Mouse (Mus musculus) urinary bladder, postnatal 4 days (tissue): ENCODE measurements around the gene Agpat2.

Experiments used
- DNase-seq, 2 experiments: peaks; one replicate each; pipeline ENCODE4 v3.0.0; 2021 to 2022; ENCODE audit warnings: low spot score in 2 of 2

Agpat2 gene

GRCm38 (mm10) chr2:26626081-26626480 lies 21.9 kb upstream of the Agpat2 start:
- DNase-seq = no peak

GRCm38 (mm10) chr2:26625419-26625818 lies 21.2 kb upstream of the Agpat2 start:
- DNase-seq = no peak

DNA sequence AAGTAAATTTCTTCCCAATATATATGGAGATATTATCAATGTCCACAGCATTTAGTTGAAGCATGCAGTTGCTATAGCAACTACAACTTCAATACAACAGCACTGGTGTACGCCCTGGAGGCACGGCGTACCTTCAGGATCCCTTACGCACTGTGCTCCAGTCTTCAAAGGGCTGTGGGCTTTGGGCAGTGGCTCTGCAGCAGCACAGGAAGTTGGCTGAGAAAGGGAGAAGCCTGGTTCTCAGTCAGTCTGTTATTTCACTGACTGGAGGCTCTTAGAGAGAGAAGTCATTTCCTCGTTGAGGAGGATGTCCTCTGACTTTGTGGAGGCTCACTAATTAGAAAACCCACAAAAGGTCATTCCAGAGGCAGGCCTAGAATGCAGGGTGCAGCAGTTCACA lies 18.8 kb upstream of the Agpat2 start:
- no peak for DNase-seq

DNA sequence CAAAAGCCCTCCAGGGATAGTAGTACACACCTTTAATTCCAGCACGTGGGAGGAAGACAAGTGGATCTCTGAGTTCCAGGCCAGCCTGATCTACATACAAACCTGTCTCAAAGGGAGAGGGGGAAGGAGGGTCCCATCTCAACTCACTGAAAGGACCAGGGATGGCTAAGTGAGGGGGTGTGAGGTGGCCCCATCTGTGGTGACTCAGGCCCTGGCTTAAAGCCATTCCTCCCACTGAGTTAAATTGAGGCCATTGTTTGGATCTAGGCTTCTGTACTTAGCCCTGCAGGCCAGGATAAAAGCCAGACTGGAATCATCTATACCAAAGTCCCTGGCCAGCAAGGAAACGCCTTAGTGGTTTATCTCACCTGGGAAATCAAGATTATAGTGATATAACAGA lies 17.0 kb upstream of the Agpat2 start:
- no peak for DNase-seq

DNA sequence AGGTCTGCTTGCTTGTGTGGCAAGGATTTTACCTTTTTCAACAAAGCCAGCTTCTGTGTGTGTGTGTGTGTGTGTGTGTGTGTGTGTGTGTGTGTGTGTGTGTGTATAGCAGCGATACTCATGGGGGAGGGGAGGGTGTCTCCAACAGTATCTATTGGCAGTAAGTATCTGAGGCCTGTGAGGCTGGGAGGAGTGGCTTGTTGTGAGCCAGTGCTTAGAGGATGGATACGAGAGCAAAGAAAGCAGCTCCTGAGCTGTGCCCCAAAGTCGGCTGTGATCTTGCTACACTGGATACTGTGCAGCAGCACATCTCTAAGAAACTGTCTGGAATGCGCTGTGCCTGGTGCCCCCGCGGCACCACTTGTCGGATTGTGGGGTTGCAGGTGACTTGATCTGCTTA lies 13.7 kb upstream of the Agpat2 start:
- no peak for DNase-seq

GRCm38 (mm10) chr2:26617331-26617730 lies 13.1 kb upstream of the Agpat2 start:
- DNase-seq = no peak

GRCm38 (mm10) chr2:26615459-26616124 lies 11.4 kb upstream of the Agpat2 start:
- no peak for DNase-seq

GRCm38 (mm10) chr2:26614903-26615302 lies 10.7 kb upstream of the Agpat2 start:
- no peak for DNase-seq

DNA sequence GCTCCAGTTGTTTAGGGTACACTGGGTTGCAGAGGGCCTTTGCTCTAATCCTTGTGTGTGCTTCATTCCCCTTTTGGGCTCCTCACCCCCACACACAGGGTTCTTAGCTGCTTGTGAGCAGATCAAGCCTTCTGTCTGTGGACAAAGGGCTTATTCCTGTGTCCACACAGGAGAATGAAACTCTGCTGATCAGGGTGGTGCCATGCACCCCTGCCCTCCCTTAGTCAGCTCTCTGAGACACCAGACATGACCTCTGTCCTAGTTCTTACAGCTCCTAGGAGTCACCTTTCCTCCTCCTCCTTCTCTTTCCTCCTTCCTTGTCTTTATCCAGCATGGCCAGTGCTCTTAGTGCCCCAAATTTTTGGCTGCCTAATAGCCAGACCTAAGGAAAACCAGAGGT lies 7.7 kb upstream of the Agpat2 start:
- DNase-seq = no peak

GRCm38 (mm10) chr2:26611054-26611453 lies 6.8 kb upstream of the Agpat2 start:
- DNase-seq = no peak

DNA sequence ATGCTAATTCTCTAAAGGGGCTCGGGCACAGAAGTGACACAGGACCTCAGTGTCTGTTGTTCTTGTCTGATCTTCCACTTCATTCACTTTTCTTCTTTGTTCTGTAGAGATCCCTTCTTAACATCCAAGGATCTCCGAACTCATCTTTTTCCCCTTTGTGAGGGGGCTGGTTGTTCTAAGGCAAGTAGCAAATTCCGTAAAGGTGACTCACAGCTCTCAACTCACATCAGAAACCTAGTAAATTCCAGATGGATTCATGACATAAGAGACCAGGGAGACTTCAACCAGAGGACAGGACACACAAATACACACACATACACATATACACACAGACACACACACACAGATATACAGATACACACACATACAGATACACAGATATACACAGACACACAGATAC lies 6.3 kb upstream of the Agpat2 start:
- no peak for DNase-seq

DNA sequence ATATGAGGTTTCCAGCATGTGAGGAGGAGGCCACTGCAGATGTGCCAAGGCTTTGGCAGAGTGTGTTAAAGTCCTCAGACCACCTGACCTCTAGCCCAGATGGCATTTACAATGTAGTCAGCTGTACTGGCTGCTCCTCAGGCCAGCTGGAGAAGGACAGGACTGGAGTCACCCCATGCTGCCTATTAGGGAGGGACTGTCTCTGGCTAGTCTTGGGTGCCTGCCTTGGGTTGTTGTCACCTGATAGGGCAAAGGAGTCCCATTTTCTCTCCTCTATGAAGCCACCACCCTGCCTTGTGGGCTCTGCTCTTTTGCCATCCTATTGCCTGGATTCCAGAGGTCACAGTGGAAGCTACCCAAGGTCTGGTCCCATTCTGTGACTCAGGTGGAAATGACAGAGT lies 5.0 kb upstream of the Agpat2 start:
- no peak for DNase-seq

DNA sequence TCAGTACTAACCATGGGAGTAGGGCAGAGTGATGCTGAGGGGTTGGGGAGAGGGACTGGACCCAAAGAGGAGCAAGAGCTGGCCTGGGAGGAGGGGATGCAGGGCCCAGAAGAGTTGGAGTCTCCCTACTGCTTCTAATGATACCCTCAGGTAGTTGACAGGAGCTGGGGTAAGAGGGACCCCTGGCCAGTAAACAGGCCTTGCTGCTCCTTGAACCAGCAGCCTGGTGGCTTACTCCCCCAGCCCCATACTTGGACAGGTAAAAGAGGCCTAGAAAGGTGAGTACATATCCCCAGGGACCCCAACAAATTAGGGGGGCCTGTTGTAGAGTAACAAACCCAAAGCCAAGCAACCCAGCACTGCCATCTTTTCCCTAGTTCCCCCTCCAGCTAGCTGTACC lies 4.6 kb upstream of the Agpat2 start:
- DNase-seq = no peak

DNA sequence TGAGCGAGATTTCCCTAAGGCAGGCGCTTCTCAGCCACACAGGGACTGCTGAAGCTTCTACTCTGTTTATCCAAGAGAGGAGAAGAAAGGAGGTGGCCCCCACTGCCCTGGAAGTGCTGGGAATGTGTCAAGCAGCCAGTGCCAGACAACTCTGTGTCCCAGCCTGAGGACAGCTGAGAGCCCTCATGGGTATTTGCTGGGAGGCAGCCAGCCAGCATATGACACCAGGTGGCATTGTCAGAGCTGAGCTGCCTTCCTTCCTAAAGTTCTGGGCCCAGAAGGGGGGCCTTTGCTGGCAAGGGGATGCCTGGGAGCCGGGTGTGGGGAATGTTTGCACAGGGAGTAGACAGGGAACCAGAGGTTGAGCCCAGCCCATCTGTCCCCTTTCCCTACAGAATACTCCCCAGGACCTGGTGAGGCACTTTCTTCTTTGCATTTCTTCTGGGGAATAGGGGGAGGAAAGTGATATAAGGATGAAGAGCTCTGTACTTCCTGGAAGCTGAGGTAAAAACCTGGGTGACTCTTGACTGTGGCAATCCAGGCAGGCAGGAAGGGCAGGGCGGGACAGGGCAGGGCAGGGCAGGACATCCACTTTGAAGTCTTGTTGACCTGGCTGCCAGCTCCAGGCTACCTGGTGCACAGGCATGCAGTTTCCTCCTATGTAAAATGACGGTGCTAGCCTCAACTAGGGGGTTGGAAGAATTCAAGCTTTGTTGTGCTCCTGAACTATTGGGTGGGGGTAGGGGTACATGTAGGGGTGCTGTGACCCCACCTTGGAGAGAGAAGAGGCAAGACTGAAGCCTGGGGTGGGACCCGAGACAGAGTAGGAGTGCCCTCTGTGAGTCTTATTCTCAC lies 3.1 kb upstream of the Agpat2 start:
- DNase-seq = no peak

DNA sequence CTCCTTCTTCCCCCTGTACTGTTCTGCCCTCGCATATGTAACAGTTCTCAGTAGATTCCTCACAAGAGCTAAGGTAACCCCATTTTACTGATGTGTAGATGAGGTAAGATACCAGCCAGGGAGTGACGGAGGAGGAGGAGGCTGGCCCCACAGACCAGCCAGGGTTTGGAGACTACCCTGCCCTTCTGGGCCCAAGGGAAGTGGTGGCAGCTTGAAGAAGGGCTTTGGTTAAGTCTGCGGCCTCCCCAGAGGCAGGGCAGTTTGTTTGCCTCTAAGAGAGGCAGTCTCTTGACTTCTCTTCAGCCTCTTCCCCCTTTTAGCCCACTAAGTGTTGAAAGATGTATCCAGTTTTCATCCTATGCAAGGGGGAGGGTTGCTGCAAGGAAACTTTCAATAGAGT lies 2.4 kb upstream of the Agpat2 start:
- no peak for DNase-seq

DNA sequence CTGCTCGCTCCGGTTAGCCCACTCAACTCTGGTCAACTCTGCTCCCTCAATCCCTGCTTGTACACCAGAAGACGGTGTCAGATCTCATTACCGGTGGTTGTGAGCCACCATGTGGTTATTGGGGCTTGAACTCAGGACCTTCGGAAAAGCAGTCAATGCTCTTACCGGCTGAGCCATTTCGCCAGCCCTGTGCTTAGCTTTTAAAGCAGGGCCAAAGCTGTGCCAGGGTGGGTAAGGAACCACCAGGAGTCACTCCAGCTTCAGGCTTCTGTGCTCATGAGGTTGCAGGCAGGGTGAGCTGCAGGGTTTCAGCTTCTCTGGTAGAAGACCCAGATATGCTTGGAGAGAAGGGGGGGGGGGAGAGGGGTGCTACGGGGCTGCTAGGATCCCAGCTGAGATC lies 1.1 kb upstream of the Agpat2 start:
- DNase-seq = no peak

DNA sequence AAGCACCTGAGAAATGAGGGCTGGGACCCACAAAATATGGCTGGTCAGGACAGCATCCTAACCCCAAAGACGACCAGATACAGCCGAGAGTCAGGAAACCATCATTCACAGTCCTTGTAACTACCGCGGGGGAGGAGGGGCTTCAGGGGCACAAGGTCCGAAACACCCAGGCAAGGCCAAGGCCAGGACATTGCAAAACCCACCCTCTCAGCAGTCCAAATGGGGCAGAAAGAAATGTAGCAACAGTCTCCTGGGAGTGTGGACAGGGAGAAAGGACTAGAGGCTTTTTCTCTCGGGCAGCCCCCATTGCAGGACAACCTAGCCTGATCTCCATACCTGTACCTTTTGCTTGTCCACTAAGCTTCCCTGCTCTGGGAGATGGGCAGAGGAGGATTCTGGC lies 1.1 kb downstream of the Agpat2 start:
- no peak for DNase-seq

DNA sequence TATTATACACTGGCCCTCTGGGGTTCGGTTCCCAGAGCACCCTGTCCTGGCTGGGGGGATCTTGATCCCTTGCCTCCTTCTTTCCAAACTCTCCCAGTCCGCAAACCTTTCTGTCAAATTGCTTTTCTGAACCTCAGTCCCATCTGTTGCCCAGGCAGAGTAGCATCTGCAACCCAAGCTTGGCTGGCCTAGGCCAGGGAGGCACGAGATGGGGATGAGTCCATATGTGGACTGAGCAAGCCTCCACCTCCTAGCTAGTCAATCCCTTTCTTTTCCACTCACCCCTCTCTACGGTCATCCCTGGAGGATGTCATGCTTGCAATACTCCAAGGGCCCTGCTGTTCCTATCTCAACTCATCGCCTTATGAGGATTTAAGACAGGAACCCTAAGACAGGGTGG lies 1.6 kb downstream of the Agpat2 start:
- no peak for DNase-seq

GRCm38 (mm10) chr2:26601595-26601994 lies 2.6 kb downstream of the Agpat2 start:
- DNase-seq = no peak

DNA sequence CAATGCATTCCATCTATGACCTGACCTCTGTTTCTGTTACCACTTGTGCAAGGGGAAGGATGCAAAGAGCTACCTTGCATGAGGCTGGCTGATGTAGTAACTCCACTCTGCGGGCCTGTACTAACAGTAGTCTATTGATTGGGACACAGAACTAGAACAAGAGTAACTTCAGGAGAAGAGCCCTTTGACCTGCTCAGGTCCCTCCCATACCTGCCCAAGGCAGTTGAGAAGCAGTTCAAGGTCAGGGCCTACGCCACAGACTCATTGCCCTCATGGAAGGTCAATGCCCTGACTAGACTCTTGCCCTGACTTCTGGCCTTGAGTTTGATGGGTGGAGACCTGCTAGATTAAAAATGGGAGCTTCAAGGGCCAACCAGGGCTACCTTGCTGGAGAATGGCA lies 3.6 kb downstream of the Agpat2 start:
- DNase-seq = no peak

DNA sequence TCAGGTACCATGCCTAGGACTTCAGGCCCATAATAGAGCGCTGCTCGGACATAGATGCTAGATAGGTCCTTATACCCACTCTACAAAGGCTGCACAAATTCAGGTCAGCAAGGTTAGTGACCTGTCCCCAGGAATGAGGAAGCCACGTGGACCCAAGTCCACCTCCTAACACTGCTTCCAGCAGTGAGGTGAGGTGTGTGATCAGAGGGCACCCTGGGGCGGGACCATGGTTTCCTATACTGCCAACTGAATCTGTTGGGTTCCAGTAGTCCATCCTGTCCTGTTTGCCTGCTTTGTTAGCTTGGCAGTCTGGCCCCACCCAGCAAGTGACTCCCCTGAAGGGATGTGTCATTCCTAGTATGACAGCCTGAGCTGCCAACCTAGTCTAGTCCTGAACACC lies 4.3 kb downstream of the Agpat2 start:
- no peak for DNase-seq

DNA sequence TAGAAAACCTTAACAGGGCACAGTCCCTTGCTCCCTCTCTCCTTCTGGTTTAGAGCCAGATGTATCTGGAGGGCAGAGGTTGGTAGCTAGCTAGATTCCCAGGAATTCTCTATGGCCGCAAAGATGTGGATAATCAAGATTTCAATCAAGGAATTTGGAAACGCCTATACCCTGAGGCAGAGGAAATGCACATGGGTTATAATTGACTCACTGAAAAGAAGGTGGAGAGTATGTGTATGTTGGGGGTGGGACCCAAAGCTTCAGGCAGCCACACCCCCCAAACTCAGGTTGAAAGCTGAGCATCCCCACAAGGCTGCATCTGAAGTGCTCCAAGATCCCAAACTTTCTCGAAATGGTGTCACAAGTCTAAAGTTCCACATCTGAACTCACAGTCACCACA lies 5.8 kb downstream of the Agpat2 start:
- DNase-seq = no peak

DNA sequence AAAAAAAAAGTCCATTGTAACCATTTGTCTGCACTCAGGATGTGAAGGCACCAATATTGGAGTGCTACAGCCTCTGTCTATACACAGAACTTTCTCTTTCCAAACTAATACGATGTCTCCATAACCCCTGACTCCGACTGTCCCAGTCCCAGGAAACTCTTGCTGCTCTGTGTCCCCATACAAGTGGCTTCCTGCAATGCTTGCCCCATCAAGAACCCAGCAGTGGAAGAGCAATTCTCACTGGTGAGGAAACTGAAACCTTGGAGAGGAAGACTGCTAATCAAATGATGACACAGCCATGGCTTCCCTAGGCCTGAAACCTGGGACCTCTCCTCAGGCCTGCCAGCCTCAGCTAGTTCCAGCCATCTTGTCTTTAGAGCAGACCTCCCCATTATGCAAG lies 6.4 kb downstream of the Agpat2 start:
- DNase-seq = no peak

DNA sequence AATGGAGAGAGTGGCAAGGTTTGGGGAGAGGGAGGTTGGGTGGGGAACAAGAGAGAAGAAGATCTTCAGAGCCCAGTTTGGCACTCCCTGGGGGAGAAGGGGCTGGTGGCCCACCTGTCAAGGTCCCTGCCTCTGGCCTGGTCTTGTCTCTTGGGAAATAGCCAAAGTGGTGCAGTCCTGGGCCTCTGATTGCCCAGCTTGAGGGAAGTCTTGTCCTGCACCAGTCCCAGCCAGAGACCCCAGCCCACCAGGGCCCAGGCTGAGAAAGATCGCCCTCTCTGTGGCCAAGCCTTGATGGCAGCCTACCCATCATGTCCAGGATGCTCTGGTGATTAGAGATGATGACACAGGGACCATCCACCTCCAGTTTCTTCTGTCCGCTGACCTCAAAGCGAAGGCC lies 7.3 kb downstream of the Agpat2 start:
- DNase-seq = no peak
